Comparison of ENCODE assay signal across 9 mouse cellular contexts in the genomic region with DNA sequence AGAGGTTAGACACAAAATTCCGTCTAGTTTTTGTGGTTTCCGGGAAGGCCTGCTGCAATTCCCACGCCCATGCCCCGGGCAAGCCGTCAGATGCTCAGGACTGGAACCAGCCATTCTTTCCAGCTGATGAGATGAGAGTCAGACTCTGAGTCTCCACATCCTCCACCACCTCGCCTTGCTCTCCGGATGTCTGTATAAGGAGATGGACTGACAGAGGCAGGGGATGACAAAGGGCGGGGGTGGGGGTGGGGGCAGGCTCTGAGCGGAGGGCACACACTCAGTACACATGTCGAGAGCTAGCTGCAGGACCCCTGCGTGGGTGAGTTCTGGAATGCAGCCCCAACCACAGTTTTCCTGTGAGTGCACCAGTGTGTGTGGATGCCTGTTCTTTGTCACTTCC. TPM values are rescaled to one million over a fixed set of nuclear protein-coding genes. Genes with fewer than 3 reads are reported as not detected.
A peak's percentile ranks its signal among the peaks of the same experiment; 100 is the strongest.
DNase-seq lines count a peak whose midpoint lies in the region; ATAC-seq and TF ChIP-seq lines count a peak whose summit lies in the region.
"Had no signal": no experiment of that assay in that cellular context is flagged by ENCODE, and none has a peak within 500 bp of the region (broad histone marks: within the 10 kb centered on the region; RNA-seq: fewer than 3 reads in every experiment).

No protein-coding gene starts in this region.

- 0 out of 2 replicates have a peak, but pooled peaks have one; percentile 41 for ATAC-seq in limb, embryonic 14.5 days (ENCODE audit: low FRiP score, low read depth)
- ATAC-seq in embryonic facial prominence, embryonic 12.5 days (ENCODE audit: insufficient number of reproducible peaks, insufficient read depth, low FRiP score, low TSS enrichment), result peak; percentile 56
- ATAC-seq in midbrain, embryonic 16.5 days, result no peak

- H3K4me1 ChIP-seq in limb, embryonic 14.5 days (ENCODE audit: control insufficient read depth, insufficient read depth, low read length), result peaks cover 10% of the 10 kb centered on the region
- peaks cover 15% of the 10 kb centered on the region for H3K4me1 ChIP-seq in limb, embryonic 10.5 days
- H3K4me1 ChIP-seq in embryonic facial prominence, embryonic 12.5 days, result 0 out of 2 replicates have a peak, but pooled peaks cover 9% of the 10 kb centered on the region
- H3K4me1 ChIP-seq in midbrain, embryonic 16.5 days (ENCODE audit: control insufficient read depth, insufficient read depth, low read length), result no peaks in the 10 kb centered on the region

- no peak overlapping the region for H3K4me3 ChIP-seq in limb, embryonic 14.5 days (replicated peaks; ENCODE audit: low read length)
- no peak overlapping the region for H3K4me3 ChIP-seq in limb, embryonic 10.5 days
- H3K4me3 ChIP-seq in embryonic facial prominence, embryonic 12.5 days, result no peak overlapping the region
- no peak overlapping the region for H3K4me3 ChIP-seq in midbrain, embryonic 16.5 days (ENCODE audit: low read depth, low read length)

- TF ChIP-seq POLR2A in limb, embryonic 14.5 days (IDR thresholded peaks at IDR 0.05; ENCODE audit: borderline replicate concordance, extremely low read depth, insufficient read depth, insufficient read length), result no peak

- no peaks in the 10 kb centered on the region for H3K27me3 ChIP-seq in limb, embryonic 14.5 days (ENCODE audit: control insufficient read depth, insufficient read depth, low read length)
- H3K27me3 ChIP-seq in limb, embryonic 10.5 days (ENCODE audit: low read depth, poor library complexity, severe bottlenecking), result 0 out of 2 replicates have a peak, but pooled peaks cover 5% of the 10 kb centered on the region
- no peaks in the 10 kb centered on the region for H3K27me3 ChIP-seq in embryonic facial prominence, embryonic 12.5 days
- H3K27me3 ChIP-seq in midbrain, embryonic 16.5 days (ENCODE audit: control insufficient read depth, insufficient read depth, low read depth, low read length), result no peaks in the 10 kb centered on the region

- H3K9ac ChIP-seq in limb, embryonic 14.5 days (ENCODE audit: low read depth, low read length, severe bottlenecking), result no peak overlapping the region
- no peak overlapping the region for H3K9ac ChIP-seq in embryonic facial prominence, embryonic 12.5 days
- H3K9ac ChIP-seq in midbrain, embryonic 16.5 days (ENCODE audit: low read depth, low read length), result no peak overlapping the region
- H3K9ac ChIP-seq: liver, embryonic 14.5 days had no signal

- H3K27ac ChIP-seq in limb, embryonic 14.5 days (replicated peaks; ENCODE audit: low read depth, low read length), result no peak overlapping the region
- H3K27ac ChIP-seq in limb, embryonic 10.5 days, result no peak overlapping the region
- peak overlapping the region; percentile 58 for H3K27ac ChIP-seq in embryonic facial prominence, embryonic 12.5 days
- H3K27ac ChIP-seq in midbrain, embryonic 16.5 days (ENCODE audit: low read length), result no peak overlapping the region
- H3K27ac ChIP-seq: liver, embryonic 14.5 days had no signal

- H3K4me2 ChIP-seq in limb, embryonic 14.5 days (replicated peaks; ENCODE audit: low read depth, low read length, severe bottlenecking), result no peak overlapping the region
- H3K4me2 ChIP-seq in embryonic facial prominence, embryonic 12.5 days (replicated peaks), result no peak overlapping the region; the same call in 1 of the 2 replicates
- no peak overlapping the region for H3K4me2 ChIP-seq in midbrain, embryonic 16.5 days (ENCODE audit: low read length)

- 44% methylated on average over 11 of the region's 11 CpGs for WGBS in limb, embryonic 14.5 days
- WGBS in limb, embryonic 10.5 days, result 68% methylated on average over 11 of the region's 11 CpGs
- WGBS in embryonic facial prominence, embryonic 12.5 days, result 26% methylated on average over 11 of the region's 11 CpGs
- WGBS in midbrain, embryonic 16.5 days, result 51% methylated on average over 11 of the region's 11 CpGs

- DNase-seq in limb, embryonic 14.5 days (ENCODE audit: low spot score), result peak; percentile 17
- no peak for DNase-seq in limb, embryonic 10.5 days (ENCODE audit: low spot score)
- DNase-seq in NIH3T3 (ENCODE audit: low read depth), result peak; percentile 79
- DNase-seq in kidney, postnatal 36 days, result peak; percentile 12 to 34
- no peak for DNase-seq in layer of hippocampus, adult 18-20 months (ENCODE audit: low spot score in 2 of 2)
- DNase-seq: adrenal gland, postnatal 10 days had no signal

- no peaks in the 10 kb centered on the region for H3K36me3 ChIP-seq in limb, embryonic 14.5 days (ENCODE audit: control insufficient read depth, insufficient read depth, low read length)
- H3K36me3 ChIP-seq in limb, embryonic 10.5 days, result no peaks in the 10 kb centered on the region
- H3K36me3 ChIP-seq in embryonic facial prominence, embryonic 12.5 days, result no peaks in the 10 kb centered on the region
- no peaks in the 10 kb centered on the region for H3K36me3 ChIP-seq in midbrain, embryonic 16.5 days (ENCODE audit: control insufficient read depth, insufficient read depth, low read length)

- peaks cover 1% of the 10 kb centered on the region; the same call in 1 of the 2 replicates for H3K9me3 ChIP-seq in limb, embryonic 14.5 days (ENCODE audit: control insufficient read depth, low read length)
- H3K9me3 ChIP-seq in limb, embryonic 10.5 days (replicated peaks), result no peaks in the 10 kb centered on the region
- H3K9me3 ChIP-seq in embryonic facial prominence, embryonic 12.5 days, result no peaks in the 10 kb centered on the region
- H3K9me3 ChIP-seq in midbrain, embryonic 16.5 days (replicated peaks; ENCODE audit: control insufficient read depth, low read length, poor library complexity, severe bottlenecking), result no peaks in the 10 kb centered on the region

RNA-seq across cellular contexts. Expression of gene Syde2, which starts 57.3 kb away (rescaled TPM):
- polyA plus RNA-seq in limb, embryonic 14.5 days (2012; rRNA removed), result 5.3 and 6.0 TPM in 2 replicates
- 2.6 and 2.8 TPM in 2 replicates for polyA plus RNA-seq in limb, embryonic 14.5 days (2014; fragmentation: Nextera tagmentation; extraction: Ambion mirVana)
- 1.2 and 1.3 TPM in 2 replicates for polyA plus RNA-seq in limb, embryonic 10.5 days (2016; fragmentation: Nextera tagmentation; extraction: Ambion mirVana)
- 2.9 and 3.0 TPM in 2 replicates for polyA plus RNA-seq in embryonic facial prominence, embryonic 12.5 days (2016; fragmentation: Nextera tagmentation; extraction: Ambion mirVana)
- 0.55 and 0.68 TPM in 2 replicates for polyA plus RNA-seq in midbrain, embryonic 16.5 days (2015; fragmentation: Nextera tagmentation; extraction: Ambion mirVana)
- 1 to 10 TPM; 3.6 to 4.2 TPM for total RNA-seq in layer of hippocampus, adult 18-20 months (2021)

Comparison
In these comparisons a context has a peak if more than half of its experiments do, and no peak if none do; other contexts are left out.
1. DNase-seq: peak in limb, embryonic 14.5 days (single experiment), NIH3T3 (single experiment) and kidney, postnatal 36 days (2 of 2); none in limb, embryonic 10.5 days (single experiment) and layer of hippocampus, adult 18-20 months (0 of 2).